Mouse (Mus musculus) embryo, embryonic 11 days (tissue): ENCODE measurements around the gene Wfdc13.
A peak's percentile ranks its signal among the peaks of the same experiment; 100 is the strongest.

Experiments used
- DNase-seq: peaks from one replicate; pipeline ENCODE4 v3.0.0-alpha.2; 2015

The Wfdc13 gene

GRCm38 (mm10) chr2:164684807-164685206, at the start of gene Wfdc13:
TSS of gene Wfdc13 (plus strand) at chr2:164685107.
- DNase-seq: no peak

DNA sequence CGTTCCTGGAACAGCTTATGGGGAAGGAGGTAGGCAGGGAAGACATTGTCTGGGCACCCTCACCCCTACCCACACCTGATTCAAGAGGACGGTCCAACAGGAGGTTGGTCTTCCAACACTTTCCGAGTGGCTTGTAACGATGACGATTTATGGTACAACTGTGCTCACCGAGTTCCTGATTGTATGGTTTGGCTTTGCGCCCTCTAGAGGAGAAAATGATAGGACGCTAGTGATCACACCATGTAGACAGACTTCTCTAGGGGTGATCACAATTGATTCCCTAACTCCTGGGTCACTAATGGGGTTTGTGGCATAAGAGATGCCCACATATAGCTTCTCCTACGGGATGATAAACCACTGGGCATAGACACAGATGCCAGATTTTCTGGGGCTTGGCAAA, 49.6 kb upstream of the Wfdc13 start:
- peak; percentile 7 for DNase-seq

GRCm38 (mm10) chr2:164638696-164639095, 46.2 kb upstream of the Wfdc13 start, which contains the start of gene Wfdc16:
TSS of gene Wfdc16 (minus strand) at chr2:164638796.
- no peak for DNase-seq

DNA sequence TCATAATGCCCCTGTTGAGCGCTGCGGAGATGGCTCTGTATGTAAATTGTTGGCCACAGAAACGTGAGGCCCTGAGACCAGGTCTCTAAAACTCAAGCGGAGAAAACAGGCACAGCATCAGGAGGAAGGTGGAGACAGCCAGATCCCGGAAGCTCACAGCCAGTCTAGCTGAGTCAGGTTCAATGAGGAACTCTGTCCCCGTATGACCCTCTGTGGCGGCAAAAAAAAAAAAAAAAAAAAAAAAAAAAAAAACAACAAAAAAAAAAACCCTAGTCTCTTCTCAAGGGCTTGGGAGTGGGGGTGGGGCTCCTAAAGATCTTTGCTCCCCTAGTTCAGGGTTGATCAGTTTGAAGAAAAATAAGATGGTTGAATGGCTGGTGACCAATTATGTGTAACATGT, 43.8 kb upstream of the Wfdc13 start:
- no peak for DNase-seq

DNA sequence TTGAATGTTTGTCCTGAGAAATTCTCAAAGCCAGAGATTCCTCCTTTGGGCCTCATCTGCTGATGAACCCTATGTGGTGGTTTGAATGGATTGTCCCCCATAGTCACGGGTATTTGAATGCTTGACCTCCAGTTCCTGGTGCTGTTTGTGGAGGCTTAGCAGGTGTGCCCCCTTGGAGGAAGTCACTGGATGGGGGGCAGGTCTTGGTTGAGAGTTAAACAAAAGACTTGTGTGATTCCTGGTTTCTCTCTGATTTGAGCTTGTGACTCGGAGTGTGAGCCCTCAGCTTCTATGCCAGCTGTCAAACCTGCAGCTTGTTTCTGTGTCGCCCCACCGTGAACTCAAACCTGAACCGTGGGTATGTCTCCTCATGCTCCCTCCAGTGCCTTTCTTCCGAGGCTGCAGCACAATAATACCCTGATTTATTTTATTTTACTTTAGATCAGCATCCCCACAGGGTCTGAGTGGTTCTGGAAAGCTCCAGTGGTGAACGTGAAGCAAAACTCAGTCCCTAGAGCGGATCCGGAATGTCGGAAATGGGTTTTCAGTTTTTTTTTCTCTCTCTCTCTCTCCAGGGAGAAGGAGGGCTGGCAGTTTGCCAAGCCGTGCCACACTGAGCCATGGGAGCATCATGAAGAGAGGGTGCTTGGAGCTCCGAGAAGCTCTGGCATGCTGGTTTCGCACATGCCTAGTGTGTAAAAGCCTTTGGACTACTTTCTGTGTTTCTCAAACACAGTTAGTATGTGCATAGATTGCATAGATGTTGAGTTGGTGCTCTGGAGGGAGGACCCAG, 42.8 kb upstream of the Wfdc13 start:
- no peak for DNase-seq

- DNase-seq: peak; percentile 70
These were observed 29.0 kb upstream of the Wfdc13 start, which contains the start of gene Wfdc10 for GRCm38 (mm10) chr2:164655858-164656257. TSS of gene Wfdc10 (plus strand) at chr2:164656046.

DNA sequence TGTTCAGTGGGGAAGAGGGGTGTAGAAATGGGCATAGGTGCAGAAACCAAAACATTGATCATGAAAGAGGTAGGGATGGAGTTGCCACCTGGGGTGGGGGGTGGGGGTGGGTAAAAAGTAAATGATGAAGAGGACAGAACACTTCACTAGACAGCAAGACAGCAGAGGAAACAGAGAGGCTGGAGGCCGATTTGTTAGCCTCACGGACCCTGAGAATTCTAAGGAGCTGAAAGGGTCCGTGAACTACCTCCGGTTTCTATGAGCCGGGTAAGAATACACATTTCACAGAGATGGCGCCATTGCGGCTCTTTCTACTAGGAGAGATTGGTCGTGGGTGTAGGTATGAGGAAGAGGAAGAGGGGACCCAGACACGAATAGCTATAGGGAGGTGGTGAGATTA, 28.4 kb upstream of the Wfdc13 start, which contains the start of gene Wfdc9:
Wfdc9 (minus strand) TSS at position 101 of the 400 bp plus-strand sequence.
- no peak for DNase-seq

- DNase-seq: no peak
These were observed 20.1 kb upstream of the Wfdc13 start for GRCm38 (mm10) chr2:164664851-164665250.

GRCm38 (mm10) chr2:164670261-164670660, 14.6 kb upstream of the Wfdc13 start:
- no peak for DNase-seq

DNA sequence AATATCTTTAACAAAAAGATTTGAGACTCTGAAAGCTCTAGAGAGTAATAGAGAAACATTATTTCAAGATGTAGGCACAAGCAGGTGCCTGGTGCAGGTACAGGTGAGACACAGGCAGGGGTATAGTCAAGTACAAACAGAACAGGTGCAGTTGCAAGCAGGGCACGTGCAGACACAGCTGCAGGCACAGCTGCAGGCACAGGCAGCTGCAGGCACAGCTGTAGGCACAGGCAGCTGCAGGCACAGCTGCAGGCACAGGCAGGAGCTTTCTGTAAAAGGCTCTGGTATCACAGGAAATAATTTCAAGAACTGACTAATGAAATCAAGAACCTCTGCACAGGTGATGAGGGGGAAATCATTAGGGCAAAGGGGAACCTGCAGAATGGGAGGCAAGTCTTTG, 14.0 kb upstream of the Wfdc13 start:
- DNase-seq: no peak

GRCm38 (mm10) chr2:164673987-164674386, 10.9 kb upstream of the Wfdc13 start, which contains the start of gene Wfdc11:
TSS of gene Wfdc11 (minus strand) at chr2:164674087.
- DNase-seq: no peak

DNA sequence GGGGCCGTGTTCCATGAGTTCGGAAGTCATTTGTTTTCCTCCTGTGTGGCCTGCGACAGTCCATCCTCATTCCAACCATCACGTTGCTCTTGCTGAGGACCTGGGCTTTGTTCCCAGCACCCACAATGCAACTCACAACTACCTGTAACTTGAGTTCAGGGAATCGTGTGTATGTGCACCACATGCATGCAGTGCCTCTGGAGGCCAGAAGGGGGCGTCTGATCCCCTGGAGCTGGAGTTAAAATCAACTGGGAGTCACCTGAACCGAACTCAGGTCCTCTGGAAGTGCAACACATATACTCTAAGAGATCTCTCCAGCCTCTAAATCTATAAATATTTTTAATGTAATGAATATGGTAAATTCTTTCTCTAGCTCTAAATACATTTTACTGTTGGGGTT, 8.8 kb upstream of the Wfdc13 start:
- DNase-seq: no peak

GRCm38 (mm10) chr2:164676916-164677685, 7.8 kb upstream of the Wfdc13 start:
- DNase-seq: no peak

- DNase-seq: peak; percentile 92
These were observed 5.9 kb upstream of the Wfdc13 start for GRCm38 (mm10) chr2:164678848-164679625.

DNA sequence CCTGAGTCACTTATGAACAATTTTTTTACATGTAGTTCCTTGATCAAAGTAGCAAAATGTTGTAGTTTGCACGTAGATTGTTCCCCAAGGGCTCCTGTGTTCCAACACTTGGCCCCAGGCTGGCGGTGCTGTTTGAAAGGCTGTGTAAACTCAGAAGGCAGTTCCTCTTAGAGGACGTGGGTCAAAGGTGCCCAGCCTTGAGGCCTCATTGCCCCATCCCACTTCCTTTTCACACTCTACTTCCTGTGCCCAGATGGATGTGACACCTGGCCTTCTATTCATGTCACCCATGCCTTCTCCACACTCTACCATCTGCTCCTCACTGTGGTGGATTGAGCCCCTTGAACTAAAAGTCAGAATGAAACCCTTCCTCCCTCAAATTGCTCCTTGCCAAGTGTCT, 5.0 kb upstream of the Wfdc13 start:
- DNase-seq: peak; percentile 34

GRCm38 (mm10) chr2:164698201-164698600, 13.3 kb downstream of the Wfdc13 start, which contains the start of gene Spint4:
TSS of gene Spint4 (plus strand) at chr2:164698501.
- no peak for DNase-seq

GRCm38 (mm10) chr2:164700959-164701358, 16.1 kb downstream of the Wfdc13 start:
- DNase-seq: no peak

GRCm38 (mm10) chr2:164701761-164702160, 16.9 kb downstream of the Wfdc13 start:
- DNase-seq: no peak

DNA sequence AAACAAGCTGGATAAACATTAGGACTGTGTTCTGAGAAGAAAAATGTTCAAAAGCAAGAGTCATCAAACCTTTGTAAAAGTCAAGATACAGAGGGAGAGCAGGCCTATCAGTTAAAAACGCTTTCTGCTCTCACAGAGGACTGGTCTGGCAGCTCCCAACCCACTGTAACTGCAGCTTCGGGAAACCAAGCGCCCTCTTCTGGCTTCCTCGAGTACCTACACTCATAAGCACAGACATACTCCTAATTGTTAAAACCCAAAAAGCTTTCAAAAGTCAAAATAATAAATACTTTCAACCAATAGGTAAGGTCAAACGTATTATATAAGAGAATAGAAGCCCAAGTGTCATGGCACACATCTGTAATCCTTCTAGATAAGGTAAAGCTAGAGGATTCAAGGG, 19.3 kb downstream of the Wfdc13 start:
- no peak for DNase-seq

DNA sequence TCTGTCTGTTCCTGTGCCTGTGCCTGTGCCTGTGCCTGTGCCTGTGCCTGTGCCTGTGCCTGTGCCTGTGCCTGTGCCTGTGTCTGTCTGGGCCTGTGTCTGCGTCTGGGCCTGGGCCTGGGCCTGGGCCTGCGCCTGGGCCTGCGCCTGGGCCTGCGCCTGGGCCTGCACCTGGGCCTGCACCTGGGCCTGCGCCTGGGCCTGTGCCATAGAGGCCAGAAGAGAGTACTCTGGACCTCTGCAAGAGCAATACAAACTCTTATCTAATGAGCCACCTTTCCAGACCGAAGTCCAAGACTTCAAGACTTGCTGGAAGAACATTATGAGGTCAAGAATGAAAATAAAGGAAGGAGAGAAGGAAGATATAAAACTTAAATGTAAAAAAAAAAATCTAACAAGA, 20.4 kb downstream of the Wfdc13 start:
- no peak for DNase-seq

- no peak for DNase-seq
These were observed 21.1 kb downstream of the Wfdc13 start for GRCm38 (mm10) chr2:164705991-164706390.

GRCm38 (mm10) chr2:164715005-164715404, 30.1 kb downstream of the Wfdc13 start, which contains the start of gene Spint5:
TSS of gene Spint5 (plus strand) at chr2:164715305.
- no peak for DNase-seq
